Mouse (Mus musculus): ENCODE results near the gene Ppp1r14d. TPM values are rescaled to one million over a fixed set of nuclear protein-coding genes. Genes with fewer than 3 reads are reported as not detected.

Ppp1r14d gene
- polyA plus RNA-seq, 1 experiment = 1.6 TPM

- peaks cover 3% of the 10 kb centered on the region; the same call in 1 of the 2 replicates for H3K4me1 ChIP-seq (ENCODE audit: control insufficient read depth, insufficient read depth, low read length)
- no peaks in the 10 kb centered on the region for H3K36me3 ChIP-seq (ENCODE audit: control insufficient read depth, insufficient read depth, low read length)
- no peak overlapping the region for H3K4me3 ChIP-seq (ENCODE audit: insufficient read depth, low read depth, low read length)
- H3K27ac ChIP-seq (ENCODE audit: insufficient read depth, low read depth, low read length) = no peak overlapping the region
- no peaks in the 10 kb centered on the region for H3K27me3 ChIP-seq (replicated peaks; ENCODE audit: control insufficient read depth, insufficient read depth, low read length)
- no peak for DNase-seq
- 79% methylated on average over 5 of the region's 5 CpGs for WGBS
- TF ChIP-seq POLR2A (IDR thresholded peaks at IDR 0.05; ENCODE audit: low read depth, low read length) = no peak
- TF ChIP-seq CTCF (conservative IDR thresholded peaks at IDR 0.05; ENCODE audit: insufficient read depth, insufficient read length, low read depth, low read length) = no peak
These were observed 38.7 kb downstream of the Ppp1r14d start for GRCm38 (mm10) chr2:119190969-119191368.

GRCm38 (mm10) chr2:119189029-119189710 is 40.5 kb downstream of the Ppp1r14d start:
- peak overlapping the region; percentile 34; the same call in 1 of the 2 replicates for H3K4me3 ChIP-seq (ENCODE audit: insufficient read depth, low read depth, low read length)
- TF ChIP-seq CTCF (conservative IDR thresholded peaks at IDR 0.05; ENCODE audit: insufficient read depth, insufficient read length, low read depth, low read length) (peak; percentile 95), POLR2A (IDR thresholded peaks at IDR 0.05; ENCODE audit: low read depth, low read length) (no peak)
- H3K27me3 ChIP-seq (replicated peaks; ENCODE audit: control insufficient read depth, insufficient read depth, low read length) = no peaks in the 10 kb centered on the region
- H3K36me3 ChIP-seq (ENCODE audit: control insufficient read depth, insufficient read depth, low read length) = no peaks in the 10 kb centered on the region
- DNase-seq = peak; percentile 86
- H3K27ac ChIP-seq (ENCODE audit: insufficient read depth, low read depth, low read length) = no peak overlapping the region
- WGBS = 4% methylated on average over 15 of the region's 15 CpGs
- peaks cover 3% of the 10 kb centered on the region; the same call in 1 of the 2 replicates for H3K4me1 ChIP-seq (ENCODE audit: control insufficient read depth, insufficient read depth, low read length)

GRCm38 (mm10) chr2:119182914-119183313 is 46.8 kb downstream of the Ppp1r14d start:
- Histone ChIP-seq H3K27ac (ENCODE audit: insufficient read depth, low read depth, low read length) (no peak overlapping the region), H3K4me1 (ENCODE audit: control insufficient read depth, insufficient read depth, low read length) (no peaks in the 10 kb centered on the region), H3K27me3 (replicated peaks; ENCODE audit: control insufficient read depth, insufficient read depth, low read length) (no peaks in the 10 kb centered on the region), H3K4me3 (ENCODE audit: insufficient read depth, low read depth, low read length) (no peak overlapping the region), H3K36me3 (ENCODE audit: control insufficient read depth, insufficient read depth, low read length) (no peaks in the 10 kb centered on the region; the same call in 1 of the 2 replicates)
- no peak for DNase-seq
- WGBS = 90% methylated on average over 7 of the region's 7 CpGs
- TF ChIP-seq CTCF (conservative IDR thresholded peaks at IDR 0.05; ENCODE audit: insufficient read depth, insufficient read length, low read depth, low read length) (no peak), POLR2A (IDR thresholded peaks at IDR 0.05; ENCODE audit: low read depth, low read length) (no peak)

- Histone ChIP-seq H3K27ac (ENCODE audit: insufficient read depth, low read depth, low read length) (no peak overlapping the region), H3K36me3 (ENCODE audit: control insufficient read depth, insufficient read depth, low read length) (no peaks in the 10 kb centered on the region; the same call in 1 of the 2 replicates), H3K4me3 (ENCODE audit: insufficient read depth, low read depth, low read length) (no peak overlapping the region), H3K4me1 (ENCODE audit: control insufficient read depth, insufficient read depth, low read length) (no peaks in the 10 kb centered on the region), H3K27me3 (replicated peaks; ENCODE audit: control insufficient read depth, insufficient read depth, low read length) (no peaks in the 10 kb centered on the region)
- TF ChIP-seq POLR2A (IDR thresholded peaks at IDR 0.05; ENCODE audit: low read depth, low read length) = no peak
- TF ChIP-seq CTCF (conservative IDR thresholded peaks at IDR 0.05; ENCODE audit: insufficient read depth, insufficient read length, low read depth, low read length) = no peak
- 82% methylated on average over 5 of the region's 5 CpGs for WGBS
- no peak for DNase-seq
These were observed 52.2 kb downstream of the Ppp1r14d start for GRCm38 (mm10) chr2:119177384-119177939.

- Histone ChIP-seq H3K4me1 (ENCODE audit: control insufficient read depth, insufficient read depth, low read length) (no peaks in the 10 kb centered on the region), H3K4me3 (ENCODE audit: insufficient read depth, low read depth, low read length) (no peak overlapping the region), H3K27ac (ENCODE audit: insufficient read depth, low read depth, low read length) (no peak overlapping the region), H3K27me3 (replicated peaks; ENCODE audit: control insufficient read depth, insufficient read depth, low read length) (no peaks in the 10 kb centered on the region), H3K36me3 (ENCODE audit: control insufficient read depth, insufficient read depth, low read length) (no peaks in the 10 kb centered on the region; the same call in 1 of the 2 replicates)
- peak; percentile 56 for DNase-seq
- WGBS = 47% methylated on average over 3 of the region's 3 CpGs
- TF ChIP-seq POLR2A (IDR thresholded peaks at IDR 0.05; ENCODE audit: low read depth, low read length) (no peak), CTCF (conservative IDR thresholded peaks at IDR 0.05; ENCODE audit: insufficient read depth, insufficient read length, low read depth, low read length) (peak; percentile 14; the same call in 1 of the 2 replicates)
These were observed 52.9 kb downstream of the Ppp1r14d start for GRCm38 (mm10) chr2:119176761-119177160.

- Histone ChIP-seq H3K4me3 (ENCODE audit: insufficient read depth, low read depth, low read length) (no peak overlapping the region), H3K27me3 (replicated peaks; ENCODE audit: control insufficient read depth, insufficient read depth, low read length) (no peaks in the 10 kb centered on the region), H3K36me3 (ENCODE audit: control insufficient read depth, insufficient read depth, low read length) (no peaks in the 10 kb centered on the region; the same call in 1 of the 2 replicates), H3K4me1 (ENCODE audit: control insufficient read depth, insufficient read depth, low read length) (no peaks in the 10 kb centered on the region), H3K27ac (ENCODE audit: insufficient read depth, low read depth, low read length) (0 out of 2 replicates have a peak overlapping the region, but pooled peaks have one; percentile 26)
- 70% methylated on average over 6 of the region's 6 CpGs for WGBS
- no peak for TF ChIP-seq POLR2A (IDR thresholded peaks at IDR 0.05; ENCODE audit: low read depth, low read length)
- TF ChIP-seq CTCF (conservative IDR thresholded peaks at IDR 0.05; ENCODE audit: insufficient read depth, insufficient read length, low read depth, low read length) = no peak
- peak; percentile 54 for DNase-seq
These were observed 54.1 kb downstream of the Ppp1r14d start for GRCm38 (mm10) chr2:119175614-119176013.

GRCm38 (mm10) chr2:119174866-119175265 is 54.8 kb downstream of the Ppp1r14d start:
- Histone ChIP-seq H3K27me3 (replicated peaks; ENCODE audit: control insufficient read depth, insufficient read depth, low read length) (no peaks in the 10 kb centered on the region), H3K4me3 (ENCODE audit: insufficient read depth, low read depth, low read length) (no peak overlapping the region), H3K4me1 (ENCODE audit: control insufficient read depth, insufficient read depth, low read length) (no peaks in the 10 kb centered on the region), H3K36me3 (ENCODE audit: control insufficient read depth, insufficient read depth, low read length) (no peaks in the 10 kb centered on the region), H3K27ac (ENCODE audit: insufficient read depth, low read depth, low read length) (no peak overlapping the region)
- DNase-seq = no peak
- WGBS = 74% methylated on average over 14 of the region's 14 CpGs
- TF ChIP-seq CTCF (conservative IDR thresholded peaks at IDR 0.05; ENCODE audit: insufficient read depth, insufficient read length, low read depth, low read length) = no peak
- no peak for TF ChIP-seq POLR2A (IDR thresholded peaks at IDR 0.05; ENCODE audit: low read depth, low read length)

Data from kidney, adult 2 months (tissue).